Mouse (Mus musculus) spleen, adult 2 months (tissue): ENCODE measurements around the gene Memo1. TPM values are rescaled to one million over a fixed set of nuclear protein-coding genes. Genes with fewer than 3 reads are reported as not detected.
A peak's percentile ranks its signal among the peaks of the same experiment; 100 is the strongest.

ENCODE experiments used
- DNase-seq, 2 experiments: peaks; one replicate each; pipeline versions ENCODE4 v3.0.0 to v3.0.0-alpha.2; 2012 to 2021; ENCODE audit warnings: low spot score in 2 of 2, low read depth in 1 of 2
- H3K27ac ChIP-seq: fragments of 200-500 bp; 2 replicates; pipeline ENCODE4 v1.5.1; 2012; ENCODE audit warnings: low read length, inconsistent platforms; ENCODE audit not compliant: insufficient read depth
- H3K27me3 ChIP-seq: fragments of 200-500 bp; 2 replicates; pipeline ENCODE4 v1.6.1; 2012; ENCODE audit warnings: mild to moderate bottlenecking, moderate library complexity, low read length, inconsistent platforms; ENCODE audit not compliant: control insufficient read depth, insufficient read depth
- H3K36me3 ChIP-seq: fragments of 200-500 bp; 2 replicates; pipeline ENCODE4 v1.6.1; 2012; ENCODE audit warnings: mild to moderate bottlenecking, low read length, inconsistent platforms; ENCODE audit not compliant: control insufficient read depth, insufficient read depth
- H3K4me1 ChIP-seq: fragments of 200-500 bp; 2 replicates; pipeline ENCODE4 v1.6.1; 2011; ENCODE audit warnings: inconsistent platforms; ENCODE audit not compliant: control insufficient read depth, insufficient read depth, insufficient read length
- H3K4me3 ChIP-seq: fragments of 200-500 bp; 2 replicates; pipeline ENCODE4 v1.5.1; 2011; ENCODE audit warnings: mild to moderate bottlenecking, inconsistent platforms; ENCODE audit not compliant: insufficient read depth, insufficient read length; ENCODE audit errors: extremely low read depth
- CTCF ChIP-seq: fragments of 200-500 bp; IDR thresholded peaks from 2 replicates; pipeline ENCODE4 v1.5.1; 2011; ENCODE audit warnings: mild to moderate bottlenecking, inconsistent platforms; ENCODE audit not compliant: insufficient read depth, insufficient read length, insufficient replicate concordance; ENCODE audit errors: extremely low read depth
- POLR2A ChIP-seq: fragments of 200-500 bp; IDR thresholded peaks from 2 replicates; pipeline ENCODE4 v1.6.1; 2011; ENCODE audit warnings: low read depth, low read length, inconsistent platforms
- WGBS: fragments of 180-500 bp; shearing (Covaris S2); methylation state at CpG from one replicate; pipeline ENCODE4 v1.1.7; 2018; 5-methylcytosine and 5-hydroxymethylcytosine counted together
- polyA plus RNA-seq: library from polyadenylated mRNA; depleted of rRNA; stranded (reverse); fragments of >200 nt; gene quantifications from 2 replicates; pipeline ENCODE4 v1.2.3, GENCODE M21; 2012

Memo1 gene
- polyA plus RNA-seq, 1 experiment, result 35.4 TPM

- DNase-seq, result no peak
- no peak for TF ChIP-seq CTCF
- TF ChIP-seq POLR2A, result no peak
- H3K27ac ChIP-seq, result no peak within 1 kb of the TSS
- 89% methylated on average over 2 of the region's 2 CpGs for WGBS
- H3K27me3 ChIP-seq, result no peaks in the 10 kb centered on the region
- H3K36me3 ChIP-seq, result no peaks in the 10 kb centered on the region
- H3K4me1 ChIP-seq, result no peaks in the 10 kb centered on the region
- H3K4me3 ChIP-seq, result no peak within 1 kb of the TSS
Observed at GRCm38 (mm10) chr17:74323844-74324243, 28.5 kb upstream of the Memo1 start, which contains the start of gene Dpy30. Dpy30 (minus strand) TSS chr17:74323944.

DNA sequence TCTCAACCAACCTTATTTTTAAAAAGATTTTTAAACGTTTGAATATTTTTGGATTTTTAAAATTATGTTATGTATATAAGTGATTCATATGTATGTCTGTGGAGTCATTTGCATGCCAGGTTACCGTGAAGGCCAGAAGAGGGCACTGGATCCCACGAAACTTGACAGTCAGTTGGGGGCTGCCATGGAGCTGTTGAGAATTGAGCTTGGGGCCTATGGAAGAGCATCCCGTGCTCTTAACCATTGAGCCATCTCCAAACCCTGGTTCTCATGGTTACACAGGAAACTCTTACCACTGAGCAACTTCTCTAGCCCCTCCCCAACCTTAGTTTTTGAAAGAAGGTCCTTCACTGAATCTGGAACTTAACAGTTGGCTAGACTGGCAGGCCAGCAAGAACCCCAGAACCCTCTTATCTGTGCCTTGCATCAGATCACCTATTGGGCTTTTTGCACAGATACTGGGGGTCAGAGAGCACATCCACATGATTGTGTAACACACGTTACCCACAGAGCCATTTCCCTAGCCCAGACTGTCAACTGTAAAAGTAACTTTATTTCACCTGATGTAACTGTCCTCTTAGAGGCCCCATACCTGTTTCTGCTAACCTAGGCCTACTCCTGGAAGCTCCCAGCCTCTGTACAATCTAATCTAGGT is 27.2 kb upstream of the Memo1 start:
- Histone ChIP-seq H3K4me1 (no peaks in the 10 kb centered on the region), H3K4me3 (no peak overlapping the region), H3K36me3 (no peaks in the 10 kb centered on the region), H3K27me3 (no peaks in the 10 kb centered on the region), H3K27ac (no peak overlapping the region)
- 57% methylated on average over 5 of the region's 5 CpGs for WGBS
- TF ChIP-seq CTCF (peak; percentile 12; the same call in 1 of the 2 replicates), POLR2A (no peak)
- DNase-seq, result peak in 1 of 2 experiments; percentile 9

- TF ChIP-seq POLR2A (no peak), CTCF (no peak)
- Histone ChIP-seq H3K27me3 (no peaks in the 10 kb centered on the region), H3K4me3 (no peak overlapping the region), H3K27ac (no peak overlapping the region), H3K4me1 (no peaks in the 10 kb centered on the region), H3K36me3 (no peaks in the 10 kb centered on the region)
- no peak for DNase-seq
- WGBS, result 97% methylated on average over 6 of the region's 6 CpGs
Observed at GRCm38 (mm10) chr17:74318721-74319120, 23.4 kb upstream of the Memo1 start.

DNA sequence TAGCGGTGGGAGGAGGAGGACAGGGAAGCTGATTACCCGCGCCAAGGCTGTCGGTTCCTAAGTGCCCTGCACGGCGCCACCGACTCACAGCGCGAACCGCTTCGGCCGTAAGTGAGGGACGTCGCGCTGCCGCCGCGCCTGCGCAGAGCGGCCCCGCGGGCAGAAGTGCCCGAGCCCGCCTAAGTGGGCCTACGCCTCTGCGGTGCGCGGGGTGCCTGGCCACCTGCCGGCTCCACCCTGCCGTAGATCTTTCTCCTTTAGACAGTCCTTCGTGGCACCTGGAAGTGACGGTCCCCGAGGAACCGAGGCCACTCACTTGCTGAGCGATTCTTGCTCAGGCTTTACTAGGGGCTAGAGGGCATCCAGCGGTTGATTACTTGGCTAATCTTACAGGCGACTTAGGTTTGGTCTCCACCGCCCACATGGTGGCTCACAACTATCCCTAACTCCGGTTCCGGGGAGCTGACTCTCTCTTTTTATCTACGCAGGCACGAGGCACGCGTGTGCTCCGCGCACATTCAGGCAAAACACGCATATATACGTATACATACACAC is 21.1 kb upstream of the Memo1 start:
- peak overlapping the region; percentile 82 for H3K27ac ChIP-seq
- H3K27me3 ChIP-seq, result no peaks in the 10 kb centered on the region
- DNase-seq, result peak; percentile 74 to 87
- no peaks in the 10 kb centered on the region; the same call in 1 of the 2 replicates for H3K36me3 ChIP-seq
- 1% methylated on average over 48 of the region's 48 CpGs for WGBS
- H3K4me1 ChIP-seq, result no peaks in the 10 kb centered on the region
- H3K4me3 ChIP-seq, result peak overlapping the region; percentile 91
- no peak for TF ChIP-seq CTCF
- TF ChIP-seq POLR2A, result peak; percentile 59; the same call in 1 of the 2 replicates

GRCm38 (mm10) chr17:74315445-74316308 is 20.4 kb upstream of the Memo1 start:
- WGBS, result under 1% methylated on average over 45 of the region's 45 CpGs
- no peaks in the 10 kb centered on the region; the same call in 1 of the 2 replicates for H3K36me3 ChIP-seq
- TF ChIP-seq POLR2A, result no peak
- TF ChIP-seq CTCF, result no peak
- DNase-seq, result no peak
- no peaks in the 10 kb centered on the region for H3K4me1 ChIP-seq
- peak overlapping the region; percentile 72 for H3K27ac ChIP-seq
- no peaks in the 10 kb centered on the region for H3K27me3 ChIP-seq
- peak overlapping the region; percentile 91 for H3K4me3 ChIP-seq

DNA sequence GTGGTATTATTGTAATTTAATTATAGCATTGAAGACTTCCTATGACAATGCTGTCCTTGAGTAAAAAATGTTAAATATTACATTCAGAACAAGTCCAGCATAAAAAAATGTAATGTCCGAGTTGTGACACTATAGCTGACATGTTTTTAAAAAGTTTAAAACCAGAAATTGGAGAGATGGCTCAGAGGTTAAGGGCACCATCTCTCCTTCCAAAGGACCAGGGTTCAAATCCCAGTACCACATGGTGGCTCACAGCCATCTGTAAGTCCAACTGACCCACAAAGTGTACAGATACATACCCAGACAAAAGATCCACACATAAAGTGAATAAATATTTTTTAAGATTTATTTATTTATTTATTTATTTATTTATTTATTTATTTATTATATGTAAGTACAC is 10.7 kb upstream of the Memo1 start:
- Histone ChIP-seq H3K36me3 (peaks cover 15% of the 10 kb centered on the region), H3K27me3 (no peaks in the 10 kb centered on the region), H3K27ac (no peak overlapping the region), H3K4me3 (no peak overlapping the region), H3K4me1 (no peaks in the 10 kb centered on the region)
- whole genome bisulfite sequencing, result 85% methylated on average over 1 of the region's 1 CpGs
- no peak for DNase-seq
- no peak for TF ChIP-seq POLR2A
